Mouse (Mus musculus) intestine, embryonic 15.5 days (tissue): ENCODE measurements around the gene Trim28. TPM values are rescaled to one million over a fixed set of nuclear protein-coding genes. Genes with fewer than 3 reads are reported as not detected.

Experiments used
- ATAC-seq: fragments of 200-750 bp; cut with Nextera tagmentation; 2 replicates; pipeline ENCODE4 v1.8.0; 2017; ENCODE audit warnings: moderate TSS enrichment, moderate library complexity
- H3K27ac ChIP-seq: fragments of 300-500 bp; sonication (generic); 2 replicates; pipeline ENCODE4 v1.5.1; 2015; ENCODE audit warnings: mild to moderate bottlenecking, inconsistent platforms
- H3K27me3 ChIP-seq: fragments of 300-500 bp; sonication (generic); replicated peaks from 2 replicates; pipeline ENCODE4 v1.6.1; 2015; ENCODE audit warnings: inconsistent platforms
- H3K36me3 ChIP-seq: fragments of 300-500 bp; sonication (generic); 2 replicates; pipeline ENCODE4 v1.6.1; 2015; ENCODE audit warnings: inconsistent platforms
- H3K4me1 ChIP-seq: fragments of 300-500 bp; sonication (generic); replicated peaks from 2 replicates; pipeline ENCODE4 v1.6.1; 2015; ENCODE audit warnings: inconsistent platforms
- H3K4me2 ChIP-seq: fragments of 300-500 bp; sonication (generic); replicated peaks from 2 replicates; pipeline ENCODE4 v1.6.1; 2015; ENCODE audit warnings: mild to moderate bottlenecking, inconsistent platforms
- H3K4me3 ChIP-seq: fragments of 300-500 bp; sonication (generic); replicated peaks from 2 replicates; pipeline ENCODE4 v1.5.1; 2015; ENCODE audit warnings: inconsistent platforms
- H3K9ac ChIP-seq: fragments of 300-500 bp; sonication (generic); 2 replicates; pipeline ENCODE4 v1.6.1; 2015; ENCODE audit warnings: inconsistent platforms
- H3K9me3 ChIP-seq: fragments of 300-500 bp; sonication (generic); 2 replicates; pipeline ENCODE4 v1.6.1; 2016; ENCODE audit warnings: inconsistent platforms
- WGBS: fragments of 180-500 bp; shearing (Covaris S2); methylation state at CpG from one replicate; pipeline ENCODE4 v1.1.7; 2015; 5-methylcytosine and 5-hydroxymethylcytosine counted together
- polyA plus RNA-seq: library from polyadenylated mRNA; unstranded; fragments of >200 nt; fragmentation: Nextera tagmentation; extraction: Ambion mirVana; gene quantifications from 2 replicates; pipeline ENCODE4 v1.2.1, GENCODE M21; 2015

The Trim28 gene
- 218 and 244 TPM in 2 replicates for polyA plus RNA-seq

GRCm38 (mm10) chr7:12998851-12999250 is at the start of gene Trim28:
TSS of gene Trim28 (plus strand) at chr7:12999114.
- Histone ChIP-seq H3K27ac (no peak within 1 kb of the TSS), H3K27me3 (no peaks in the 10 kb centered on the region), H3K9me3 (no peaks in the 10 kb centered on the region), H3K4me1 (no peaks in the 10 kb centered on the region), H3K9ac (no peak within 1 kb of the TSS), H3K4me3 (no peak within 1 kb of the TSS), H3K36me3 (0 out of 2 replicates have a peak, but pooled peaks cover under 1% of the 10 kb centered on the region), H3K4me2 (no peak within 1 kb of the TSS)
- no peak for ATAC-seq
- WGBS = 86% methylated on average over 3 of the region's 3 CpGs

- Histone ChIP-seq H3K9me3 (no peaks in the 10 kb centered on the region), H3K4me3 (peak overlapping the region; percentile 44), H3K27ac (peak overlapping the region; percentile 59), H3K4me1 (peaks cover 6% of the 10 kb centered on the region; the same call in 1 of the 2 replicates), H3K27me3 (no peaks in the 10 kb centered on the region), H3K9ac (peak overlapping the region; percentile 44), H3K36me3 (no peaks in the 10 kb centered on the region), H3K4me2 (peak overlapping the region; percentile 81)
- ATAC-seq = peak; percentile 83
- WGBS = 2% methylated on average over 16 of the region's 16 CpGs
Measured at GRCm38 (mm10) chr7:12949872-12950229, 49.1 kb upstream of the Trim28 start.

GRCm38 (mm10) chr7:12954896-12955295 is 44.0 kb upstream of the Trim28 start:
- Histone ChIP-seq H3K9me3 (no peaks in the 10 kb centered on the region), H3K36me3 (no peaks in the 10 kb centered on the region), H3K9ac (no peak overlapping the region), H3K27ac (no peak overlapping the region), H3K4me2 (no peak overlapping the region), H3K4me1 (peaks cover 6% of the 10 kb centered on the region; the same call in 1 of the 2 replicates), H3K27me3 (no peaks in the 10 kb centered on the region), H3K4me3 (no peak overlapping the region)
- ATAC-seq = no peak
- WGBS = 49% methylated on average over 3 of the region's 3 CpGs

GRCm38 (mm10) chr7:12957511-12957910 is 41.4 kb upstream of the Trim28 start:
- Histone ChIP-seq H3K9me3 (no peaks in the 10 kb centered on the region), H3K4me1 (no peaks in the 10 kb centered on the region), H3K9ac (no peak overlapping the region), H3K4me2 (no peak overlapping the region), H3K27me3 (no peaks in the 10 kb centered on the region), H3K36me3 (no peaks in the 10 kb centered on the region), H3K4me3 (no peak overlapping the region), H3K27ac (no peak overlapping the region)
- 72% methylated on average over 5 of the region's 5 CpGs for WGBS
- ATAC-seq = no peak

- 61% methylated on average over 4 of the region's 4 CpGs for WGBS
- Histone ChIP-seq H3K36me3 (no peaks in the 10 kb centered on the region), H3K9ac (no peak overlapping the region), H3K4me2 (no peak overlapping the region), H3K27ac (0 out of 2 replicates have a peak overlapping the region, but pooled peaks have one; percentile 36), H3K9me3 (no peaks in the 10 kb centered on the region), H3K27me3 (no peaks in the 10 kb centered on the region), H3K4me1 (no peaks in the 10 kb centered on the region), H3K4me3 (no peak overlapping the region)
- peak; percentile 71 for ATAC-seq
Measured at GRCm38 (mm10) chr7:12958948-12959347, 40.0 kb upstream of the Trim28 start.

GRCm38 (mm10) chr7:12959718-12960117 is 39.2 kb upstream of the Trim28 start:
- Histone ChIP-seq H3K9me3 (no peaks in the 10 kb centered on the region), H3K4me1 (no peaks in the 10 kb centered on the region), H3K4me3 (no peak overlapping the region), H3K9ac (no peak overlapping the region), H3K4me2 (no peak overlapping the region), H3K36me3 (no peaks in the 10 kb centered on the region), H3K27ac (no peak overlapping the region), H3K27me3 (no peaks in the 10 kb centered on the region)
- WGBS = 39% methylated on average over 4 of the region's 4 CpGs
- ATAC-seq = no peak

- peak; percentile 54 for ATAC-seq
- WGBS = 3% methylated on average over 29 of the region's 29 CpGs
- peaks cover 7% of the 10 kb centered on the region; the same call in 1 of the 2 replicates for H3K4me1 ChIP-seq
- peak overlapping the region; percentile 60 for H3K27ac ChIP-seq
- H3K36me3 ChIP-seq = no peaks in the 10 kb centered on the region
- H3K9ac ChIP-seq = peak overlapping the region; percentile 51
- no peaks in the 10 kb centered on the region for H3K9me3 ChIP-seq
- no peaks in the 10 kb centered on the region for H3K27me3 ChIP-seq
- H3K4me2 ChIP-seq = peak overlapping the region; percentile 67
- H3K4me3 ChIP-seq = peak overlapping the region; percentile 39
Measured at GRCm38 (mm10) chr7:12961511-12962141, 37.3 kb upstream of the Trim28 start.

- 0% methylated on average over 23 of the region's 23 CpGs for whole genome bisulfite sequencing
Measured at GRCm38 (mm10) chr7:12965678-12966091, 33.2 kb upstream of the Trim28 start, which contains the start of gene Zfp324. TSS of gene Zfp324 (plus strand) at chr7:12965838.

GRCm38 (mm10) chr7:12966104-12966845 is 32.6 kb upstream of the Trim28 start:
- peak; percentile 85 for ATAC-seq
- Histone ChIP-seq H3K4me3 (peak overlapping the region; percentile 82), H3K9me3 (no peaks in the 10 kb centered on the region), H3K27ac (peak overlapping the region; percentile 76), H3K4me1 (peaks cover 11% of the 10 kb centered on the region; the same call in 1 of the 2 replicates), H3K9ac (peak overlapping the region; percentile 91), H3K27me3 (no peaks in the 10 kb centered on the region), H3K4me2 (peak overlapping the region; percentile 91), H3K36me3 (peaks cover 23% of the 10 kb centered on the region)
- WGBS = under 1% methylated on average over 29 of the region's 29 CpGs

More at GRCm38 (mm10) chr7:12965678-12966091, 33.2 kb upstream of the Trim28 start, which contains the start of gene Zfp324:
- H3K4me3 ChIP-seq = peak within 1 kb of the TSS; percentile 82
- H3K36me3 ChIP-seq = peaks cover 17% of the 10 kb centered on the region
- peak within 1 kb of the TSS; percentile 91 for H3K4me2 ChIP-seq
- no peaks in the 10 kb centered on the region for H3K9me3 ChIP-seq
- ATAC-seq = peak; percentile 95
- H3K27me3 ChIP-seq = no peaks in the 10 kb centered on the region
- peak within 1 kb of the TSS; percentile 91 for H3K9ac ChIP-seq
- peak within 1 kb of the TSS; percentile 76 for H3K27ac ChIP-seq
- H3K4me1 ChIP-seq = peaks cover 11% of the 10 kb centered on the region; the same call in 1 of the 2 replicates

GRCm38 (mm10) chr7:12970906-12971305 is 28.0 kb upstream of the Trim28 start:
- H3K36me3 ChIP-seq = peaks cover 29% of the 10 kb centered on the region
- no peak overlapping the region for H3K9ac ChIP-seq
- WGBS = 92% methylated on average over 25 of the region's 25 CpGs
- no peaks in the 10 kb centered on the region for H3K27me3 ChIP-seq
- H3K9me3 ChIP-seq = no peaks in the 10 kb centered on the region
- no peak overlapping the region for H3K4me2 ChIP-seq
- H3K27ac ChIP-seq = no peak overlapping the region
- H3K4me1 ChIP-seq = peaks cover 4% of the 10 kb centered on the region; the same call in 1 of the 2 replicates
- no peak overlapping the region for H3K4me3 ChIP-seq
- ATAC-seq = no peak

- ATAC-seq = peak; percentile 99
- Histone ChIP-seq H3K9ac (peak within 1 kb of the TSS; percentile 68), H3K9me3 (no peaks in the 10 kb centered on the region), H3K27me3 (no peaks in the 10 kb centered on the region), H3K36me3 (no peaks in the 10 kb centered on the region), H3K4me1 (peaks cover 22% of the 10 kb centered on the region), H3K4me3 (peak within 1 kb of the TSS; percentile 72), H3K4me2 (peak within 1 kb of the TSS; percentile 73), H3K27ac (peak within 1 kb of the TSS; percentile 96)
- under 1% methylated on average over 49 of the region's 49 CpGs for WGBS
Measured at GRCm38 (mm10) chr7:12977682-12978389, 21.1 kb upstream of the Trim28 start, which contains the start of gene Zfp446. TSS of gene Zfp446 (plus strand) at chr7:12977848.
